Mouse (Mus musculus): Measurements from ENCODE around the gene Gm364. TPM values are rescaled to one million over a fixed set of nuclear protein-coding genes. Genes with fewer than 3 reads are reported as not detected.

The Gm364 gene
- total RNA-seq, 4 experiments from 2014 or later = not detected

Other genes starting within 250 kb of the Gm364 start
- not detected for gene Cd40lg, start 197.0 kb upstream of the Gm364 start, total RNA-seq (2022)
- gene Arhgef6, start 70.4 kb upstream of the Gm364 start, total RNA-seq (2022) = 10 to 100 TPM; 60.5 to 71.3 (median 67.7) TPM
- 10 to 100 TPM; 19.4 to 32.7 (median 23.2) TPM for gene Rbmx, start 16.1 kb upstream of the Gm364 start, total RNA-seq (2022)
- not detected for gene Gpr101, start 94.6 kb downstream of the Gm364 start, total RNA-seq (2022)